Mouse (Mus musculus): ENCODE measurements around the gene Gata1.
"Not testable (repeated sequence)": the region's sequence is repeated elsewhere in the genome, so short reads cannot be mapped to it uniquely, and the experiment has no call there.

Gene Gata1

GRCm38 (mm10) chrX:7966161-7966560, 11.7 kb downstream of the Gata1 start:
- DNase-seq (ENCODE audit: low read depth, low spot score), result no peak

- no peak for DNase-seq (ENCODE audit: low read depth, low spot score)
Measured at GRCm38 (mm10) chrX:7963829-7964626, 13.8 kb downstream of the Gata1 start.

- DNase-seq (ENCODE audit: low read depth, low spot score), result no peak
Measured at GRCm38 (mm10) chrX:7958868-7959267, 19.0 kb downstream of the Gata1 start.

GRCm38 (mm10) chrX:7950091-7950490, 27.8 kb downstream of the Gata1 start:
- DNase-seq (ENCODE audit: low read depth, low spot score), result no peak

GRCm38 (mm10) chrX:7947900-7948492, 29.9 kb downstream of the Gata1 start:
- DNase-seq (ENCODE audit: low read depth, low spot score), result peak; percentile 81

- no peak for DNase-seq (ENCODE audit: low read depth, low spot score)
Measured at GRCm38 (mm10) chrX:7947108-7947899, 30.6 kb downstream of the Gata1 start, which contains the start of gene Hdac6. Gene Hdac6 (minus strand): TSS chrX:7947889.

- no peak for DNase-seq (ENCODE audit: low read depth, low spot score)
Measured at GRCm38 (mm10) chrX:7945618-7946017, 32.3 kb downstream of the Gata1 start.

- no peak for DNase-seq (ENCODE audit: low read depth, low spot score)
Measured at GRCm38 (mm10) chrX:7937667-7938066, 40.2 kb downstream of the Gata1 start.

- no peak for DNase-seq (ENCODE audit: low read depth, low spot score)
Measured at GRCm38 (mm10) chrX:7936874-7937273, 41.0 kb downstream of the Gata1 start.

- no peak for DNase-seq (ENCODE audit: low read depth, low spot score)
Measured at GRCm38 (mm10) chrX:7928270-7928790, 49.5 kb downstream of the Gata1 start, which contains the start of gene Eras. Gene Eras (minus strand): TSS chrX:7928607.

- no peak for DNase-seq (ENCODE audit: low read depth, low spot score)
Measured at GRCm38 (mm10) chrX:7927116-7927515, 50.8 kb downstream of the Gata1 start.

GRCm38 (mm10) chrX:7926266-7926665, 51.6 kb downstream of the Gata1 start:
- DNase-seq (ENCODE audit: low read depth, low spot score), result no peak

- DNase-seq (ENCODE audit: low read depth, low spot score), result no peak
Measured at GRCm38 (mm10) chrX:7922032-7922431, 55.8 kb downstream of the Gata1 start.

- peak; percentile 62 for DNase-seq (ENCODE audit: low read depth, low spot score)
Measured at GRCm38 (mm10) chrX:7919601-7920383, 58.1 kb downstream of the Gata1 start, which contains the start of gene Pcsk1n. Gene Pcsk1n (plus strand): TSS chrX:7919822.

GRCm38 (mm10) chrX:7917960-7918359, 59.9 kb downstream of the Gata1 start:
- not testable (repeated sequence) for DNase-seq (ENCODE audit: low read depth, low spot score)

- DNase-seq (ENCODE audit: low read depth, low spot score), result not testable (repeated sequence)
Measured at GRCm38 (mm10) chrX:7915669-7916068, 62.2 kb downstream of the Gata1 start.

- no peak for DNase-seq (ENCODE audit: low read depth, low spot score)
Measured at GRCm38 (mm10) chrX:7910473-7910872, 67.4 kb downstream of the Gata1 start.
